Mouse (Mus musculus) olfactory bulb, adult 2 months (tissue): ENCODE results near the gene Rab15. TPM values are rescaled to one million over a fixed set of nuclear protein-coding genes. Genes with fewer than 3 reads are reported as not detected.

Source experiments
- H3K27ac ChIP-seq: fragments of 200-500 bp; 2 replicates; pipeline ENCODE4 v1.5.1; 2012; ENCODE audit warnings: low read depth, low read length; ENCODE audit not compliant: insufficient read depth
- H3K4me1 ChIP-seq: fragments of 200-500 bp; 2 replicates; pipeline ENCODE4 v1.6.1; 2012; ENCODE audit warnings: low read length; ENCODE audit not compliant: control insufficient read depth, insufficient read depth
- H3K4me3 ChIP-seq: fragments of 200-500 bp; 2 replicates; pipeline ENCODE4 v1.5.1; 2012; ENCODE audit warnings: mild to moderate bottlenecking, low read depth, low read length, moderate library complexity; ENCODE audit not compliant: insufficient read depth
- CTCF ChIP-seq: fragments of 200-500 bp; IDR thresholded peaks from 2 replicates; pipeline ENCODE4 v1.5.1; 2012; ENCODE audit warnings: low read depth, mild to moderate bottlenecking, low read length, moderate library complexity; ENCODE audit not compliant: insufficient read depth
- POLR2A ChIP-seq: fragments of 200-500 bp; IDR thresholded peaks from 2 replicates; pipeline ENCODE4 v1.6.1; 2012; ENCODE audit warnings: mild to moderate bottlenecking, low read depth, low read length, moderate library complexity; ENCODE audit not compliant: insufficient read depth
- WGBS: fragments of 180-500 bp; shearing (Covaris S2); methylation state at CpG from one replicate; pipeline ENCODE4 v1.1.7; 2018; 5-methylcytosine and 5-hydroxymethylcytosine counted together
- polyA plus RNA-seq: library from polyadenylated mRNA; stranded (reverse); fragments of >200 nt; gene quantifications from 2 replicates; pipeline ENCODE4 v1.2.4, GENCODE M21; 2012; ENCODE audit warnings: low replicate concordance; ENCODE audit not compliant: missing spikeins, insufficient read depth, insufficient read length

Rab15 gene
- polyA plus RNA-seq, 1 experiment, result not detected

DNA sequence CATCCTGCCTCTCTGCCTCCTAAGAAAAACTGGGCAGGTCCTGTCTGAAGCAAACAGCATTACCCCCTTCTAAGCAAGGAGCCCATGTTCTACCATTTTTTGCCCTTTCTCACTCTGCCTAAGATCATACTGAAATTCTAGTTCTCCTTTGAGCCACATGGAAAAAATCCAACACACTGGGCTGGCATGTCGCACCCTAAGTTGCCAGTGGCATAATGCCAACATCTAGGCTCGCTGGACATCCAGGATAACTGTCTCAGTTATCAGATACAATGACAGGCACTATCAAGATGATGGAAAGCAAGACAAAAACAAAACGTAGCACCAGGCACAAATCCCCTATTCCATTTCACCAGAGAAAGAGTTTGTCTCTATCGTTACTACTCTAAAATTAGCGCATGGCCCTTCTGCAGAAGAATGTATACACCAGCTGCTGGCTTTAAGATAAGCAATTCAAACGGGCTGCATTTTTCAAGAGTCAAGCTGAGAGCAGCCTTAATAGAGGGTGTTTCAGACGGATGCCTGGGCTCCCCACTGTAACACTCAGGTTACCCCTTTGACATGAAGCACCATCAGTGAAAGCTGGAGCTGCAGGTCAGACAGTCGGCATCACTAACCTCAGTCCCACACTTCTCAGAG lies 32.1 kb downstream of the Rab15 start:
- Histone ChIP-seq H3K4me3 (no peak overlapping the region), H3K4me1 (peaks cover 5% of the 10 kb centered on the region; the same call in 1 of the 2 replicates), H3K27ac (no peak overlapping the region)
- WGBS, result 24% methylated on average over 8 of the region's 8 CpGs
- TF ChIP-seq POLR2A, result no peak
- no peak for TF ChIP-seq CTCF

DNA sequence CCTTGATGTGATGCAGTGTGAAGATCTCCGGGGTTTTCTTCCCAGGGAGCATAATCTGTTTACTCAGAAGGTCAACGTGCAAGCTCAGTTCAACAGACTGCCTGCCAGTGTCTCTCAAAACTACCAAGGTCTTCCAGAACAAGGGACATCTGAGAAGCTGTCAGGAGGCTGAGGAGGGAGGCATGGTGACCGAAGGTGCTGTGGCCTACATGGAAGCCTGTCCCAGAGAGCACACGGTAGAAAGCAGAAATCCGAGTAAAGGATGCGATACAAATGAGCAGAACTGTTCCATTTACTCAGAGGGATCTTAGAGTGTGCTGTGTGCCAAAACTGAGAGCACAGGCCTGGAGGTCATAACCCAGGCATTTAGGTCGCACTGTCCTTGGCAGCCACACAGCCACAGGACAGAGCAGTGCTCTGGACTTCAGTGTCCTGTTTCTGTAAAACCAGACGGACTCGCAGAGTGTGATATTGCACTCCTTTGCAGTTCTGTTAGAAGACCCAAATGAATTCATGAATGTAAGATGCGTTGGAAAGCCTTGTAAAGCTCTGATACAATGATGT lies 38.6 kb downstream of the Rab15 start:
- H3K4me3 ChIP-seq, result no peak overlapping the region
- WGBS, result 56% methylated on average over 10 of the region's 10 CpGs
- no peak for TF ChIP-seq CTCF
- TF ChIP-seq POLR2A, result no peak
- H3K27ac ChIP-seq, result no peak overlapping the region
- no peaks in the 10 kb centered on the region for H3K4me1 ChIP-seq

- no peaks in the 10 kb centered on the region for H3K4me1 ChIP-seq
- WGBS, result 75% methylated on average over 12 of the region's 12 CpGs
- no peak overlapping the region for H3K27ac ChIP-seq
- TF ChIP-seq POLR2A, result no peak
- TF ChIP-seq CTCF, result no peak
- no peak overlapping the region for H3K4me3 ChIP-seq
Measured at GRCm38 (mm10) chr12:76780639-76781468, 41.9 kb downstream of the Rab15 start.

DNA sequence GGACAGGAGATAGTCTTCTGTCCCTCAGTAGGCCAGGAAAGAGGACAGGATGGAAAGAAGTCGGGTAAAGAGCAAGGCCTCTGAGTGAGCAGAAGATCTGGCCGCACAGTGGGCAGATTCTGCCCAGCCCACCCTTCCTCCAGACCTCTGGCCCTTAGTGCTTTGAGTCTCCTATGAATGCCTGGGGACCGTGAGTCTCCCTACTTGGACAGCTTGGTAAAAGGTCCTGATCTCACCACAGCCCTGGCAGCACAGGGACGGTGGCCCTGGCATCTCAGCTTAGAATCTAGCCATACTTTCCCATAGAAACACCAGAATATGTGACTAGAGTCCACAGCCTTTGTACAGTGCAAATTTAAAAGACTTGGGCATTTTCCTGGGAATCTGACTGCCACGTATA lies 42.8 kb downstream of the Rab15 start:
- no peaks in the 10 kb centered on the region for H3K4me1 ChIP-seq
- WGBS, result 89% methylated on average over 5 of the region's 5 CpGs
- no peak for TF ChIP-seq CTCF
- no peak for TF ChIP-seq POLR2A

DNA sequence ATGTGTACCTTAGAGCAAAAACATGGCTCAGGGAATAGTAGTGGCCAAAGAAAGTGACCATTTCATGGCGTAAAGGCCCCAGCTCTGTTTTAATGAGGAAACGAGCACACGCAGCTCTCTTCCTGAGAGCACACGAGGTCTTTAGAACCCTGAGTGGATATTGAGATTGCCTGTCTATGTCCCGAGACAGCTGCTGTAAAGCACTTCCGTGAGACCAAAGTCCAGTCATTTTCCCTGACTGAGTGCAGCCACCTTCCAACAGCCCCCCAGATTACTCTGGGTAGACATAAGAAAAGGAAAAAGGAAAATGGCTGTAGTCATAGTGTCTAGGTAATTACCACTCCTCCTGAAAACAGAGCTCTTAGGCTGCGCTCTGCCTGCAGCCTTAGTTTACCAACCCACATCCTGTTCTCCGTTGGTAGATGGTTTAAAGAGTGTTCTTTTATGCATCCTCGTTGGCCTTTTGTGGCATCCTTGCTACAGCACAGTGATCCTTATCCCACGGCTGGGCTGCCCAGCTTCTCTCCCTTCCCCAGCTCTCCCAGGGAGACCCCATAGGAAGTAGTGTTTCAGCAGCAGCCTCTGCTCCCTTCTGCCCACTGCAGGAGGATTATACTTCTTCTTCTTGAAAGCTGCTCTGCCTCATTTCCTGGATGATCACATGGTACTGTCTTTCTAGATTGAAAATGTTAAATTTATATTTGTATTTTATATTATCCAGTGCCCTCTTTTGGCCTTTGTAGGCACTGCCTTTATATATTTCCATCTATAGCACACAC lies 44.2 kb downstream of the Rab15 start:
- TF ChIP-seq POLR2A, result no peak
- no peak for TF ChIP-seq CTCF
- Histone ChIP-seq H3K27ac (no peak overlapping the region), H3K4me1 (peaks cover 2% of the 10 kb centered on the region; the same call in 1 of the 2 replicates), H3K4me3 (no peak overlapping the region)
- WGBS, result 85% methylated on average over 10 of the region's 10 CpGs

More for the DNA sequence above, 42.8 kb downstream of the Rab15 start:
- no peak overlapping the region for H3K4me3 ChIP-seq
- no peak overlapping the region for H3K27ac ChIP-seq

GRCm38 (mm10) chr12:76777845-76778244 lies 44.9 kb downstream of the Rab15 start:
- H3K27ac ChIP-seq, result no peak overlapping the region
- TF ChIP-seq CTCF, result no peak
- TF ChIP-seq POLR2A, result no peak
- no peak overlapping the region for H3K4me3 ChIP-seq

GRCm38 (mm10) chr12:76776898-76777297 lies 45.8 kb downstream of the Rab15 start:
- WGBS, result 96% methylated on average over 5 of the region's 5 CpGs
- no peak overlapping the region for H3K4me3 ChIP-seq
- no peak for TF ChIP-seq CTCF
- no peak for TF ChIP-seq POLR2A
- no peak overlapping the region for H3K27ac ChIP-seq
- peaks cover 2% of the 10 kb centered on the region; the same call in 1 of the 2 replicates for H3K4me1 ChIP-seq

More at GRCm38 (mm10) chr12:76777845-76778244, 44.9 kb downstream of the Rab15 start:
- peaks cover 2% of the 10 kb centered on the region; the same call in 1 of the 2 replicates for H3K4me1 ChIP-seq

- WGBS, result 85% methylated on average over 4 of the region's 4 CpGs
Measured at GRCm38 (mm10) chr12:76775132-76775531, 47.6 kb downstream of the Rab15 start.

More at GRCm38 (mm10) chr12:76775132-76775531, 47.6 kb downstream of the Rab15 start:
- TF ChIP-seq CTCF (no peak), POLR2A (no peak)
- Histone ChIP-seq H3K27ac (no peak overlapping the region), H3K4me3 (no peak overlapping the region), H3K4me1 (peaks cover 2% of the 10 kb centered on the region; the same call in 1 of the 2 replicates)
